Mouse (Mus musculus): ENCODE data around the gene Dnajc28. TPM values are rescaled to one million over a fixed set of nuclear protein-coding genes. Genes with fewer than 3 reads are reported as not detected.

Dnajc28 gene
- polyA plus RNA-seq (2015; fragmentation: Nextera tagmentation; extraction: Ambion mirVana), result 5.8 and 6.5 TPM in 2 replicates

DNA sequence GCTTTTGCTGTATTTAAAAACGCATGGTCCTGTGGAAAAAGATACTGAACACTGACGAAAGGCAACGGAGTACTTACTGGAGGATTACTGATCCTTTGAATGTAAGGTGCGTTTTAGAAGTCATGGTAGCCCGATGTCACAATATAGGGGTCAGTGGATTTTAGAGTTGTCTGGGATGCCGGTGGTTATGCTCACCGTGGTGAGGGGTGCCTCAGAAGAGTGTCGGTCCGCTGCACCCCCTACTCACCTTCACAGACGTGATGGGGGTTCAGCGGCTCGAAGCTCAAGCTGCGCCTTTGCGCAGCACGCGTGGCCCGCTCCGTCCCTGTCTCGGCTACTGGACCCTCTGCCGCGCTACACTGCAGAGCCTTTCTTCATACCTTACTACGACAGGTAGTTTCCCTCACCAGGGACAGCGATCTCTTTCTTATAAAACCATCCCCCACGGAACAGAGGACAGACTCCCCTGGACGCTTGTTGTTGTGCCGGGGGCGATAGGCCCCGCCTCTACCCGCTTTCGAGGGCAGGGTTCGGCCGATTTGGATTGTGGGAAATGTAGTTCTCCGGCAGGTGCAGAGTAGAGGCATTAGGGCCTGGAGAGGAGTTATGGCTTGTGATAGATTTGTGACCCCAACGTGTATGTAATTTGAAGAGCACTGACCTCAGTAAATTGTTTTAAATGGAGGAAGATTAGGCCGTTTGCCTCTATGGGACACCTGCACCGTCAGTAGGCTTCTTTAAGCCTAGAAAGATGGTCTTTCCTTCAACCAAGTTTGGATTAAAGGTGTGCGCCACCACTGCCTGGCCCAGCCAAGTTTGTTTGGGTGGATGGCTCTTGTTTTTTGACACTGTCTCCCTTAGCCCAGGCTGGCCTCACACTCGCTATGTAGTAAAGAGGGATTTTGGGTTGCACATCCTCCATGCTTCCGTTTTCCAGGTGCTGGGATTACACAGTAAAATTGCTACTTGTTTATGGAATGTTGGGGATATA is at the start of gene Dnajc28:
Gene Dnajc28 (minus strand): TSS at position 516 of the 991 bp plus-strand sequence.
- Histone ChIP-seq H3K27ac (ENCODE audit: low read depth, low read length) (no peak within 1 kb of the TSS), H3K4me2 (ENCODE audit: low read length) (peak within 1 kb of the TSS; percentile 86), H3K4me3 (ENCODE audit: low read length) (peak within 1 kb of the TSS; percentile 57), H3K9ac (ENCODE audit: low read depth, low read length) (peak within 1 kb of the TSS; percentile 73), H3K4me1 (ENCODE audit: control insufficient read depth, insufficient read depth, low read depth, low read length) (peaks cover 6% of the 10 kb centered on the region), H3K27me3 (replicated peaks; ENCODE audit: control insufficient read depth, insufficient read depth, low read length) (no peaks in the 10 kb centered on the region), H3K9me3 (ENCODE audit: control insufficient read depth, low read length) (no peaks in the 10 kb centered on the region), H3K36me3 (ENCODE audit: control insufficient read depth, insufficient read depth, low read length) (peaks cover 19% of the 10 kb centered on the region)
- ATAC-seq, result peak; percentile 95
- 10% methylated on average over 39 of the region's 39 CpGs for WGBS

DNA sequence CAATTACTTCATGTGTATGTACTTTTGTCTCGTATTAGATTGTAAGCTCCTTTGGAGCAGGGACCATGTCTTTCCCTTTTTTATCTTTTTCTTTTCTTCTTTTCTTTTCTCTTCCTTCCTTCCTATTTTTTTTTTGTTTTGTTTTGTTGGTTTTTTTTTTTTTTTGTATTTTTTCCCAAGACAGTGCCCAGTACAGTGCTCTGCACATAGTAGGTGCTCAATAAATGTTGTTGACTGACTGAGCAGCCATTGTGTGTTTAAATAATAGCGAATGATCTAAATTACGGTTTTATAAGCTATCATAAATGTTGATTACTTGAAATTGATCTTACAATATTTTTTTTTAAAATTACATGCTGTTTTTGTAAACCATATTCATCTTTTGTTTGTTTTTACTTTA is 45.0 kb upstream of the Dnajc28 start:
- no peak overlapping the region for H3K4me3 ChIP-seq (ENCODE audit: low read length)
- 97% methylated on average over 3 of the region's 3 CpGs for WGBS

DNA sequence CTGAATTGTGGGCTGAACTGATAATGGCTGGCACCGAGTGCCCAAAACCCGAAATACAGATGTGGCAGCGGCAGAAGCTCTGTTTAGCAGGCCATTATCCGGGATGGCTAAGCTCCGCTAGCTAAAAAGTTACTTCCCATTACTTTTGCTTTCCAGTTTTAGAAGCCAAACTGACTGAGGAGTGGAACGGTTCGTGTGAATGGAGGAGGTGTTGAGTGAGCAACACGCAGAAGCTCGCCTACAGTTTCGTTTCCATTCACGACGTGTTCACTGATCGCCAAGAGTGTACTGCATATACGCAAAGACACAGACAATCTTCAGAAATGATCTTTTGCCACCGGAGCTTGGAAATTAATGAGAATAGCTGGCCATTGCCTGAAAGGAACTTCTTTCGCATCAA is 43.5 kb upstream of the Dnajc28 start:
- Histone ChIP-seq H3K9me3 (ENCODE audit: control insufficient read depth, low read length) (no peaks in the 10 kb centered on the region), H3K4me1 (ENCODE audit: control insufficient read depth, insufficient read depth, low read depth, low read length) (no peaks in the 10 kb centered on the region), H3K36me3 (ENCODE audit: control insufficient read depth, insufficient read depth, low read length) (peaks cover 69% of the 10 kb centered on the region), H3K9ac (ENCODE audit: low read depth, low read length) (no peak overlapping the region), H3K4me3 (ENCODE audit: low read length) (no peak overlapping the region), H3K27ac (ENCODE audit: low read depth, low read length) (no peak overlapping the region), H3K27me3 (replicated peaks; ENCODE audit: control insufficient read depth, insufficient read depth, low read length) (no peaks in the 10 kb centered on the region), H3K4me2 (ENCODE audit: low read length) (no peak overlapping the region)
- 96% methylated on average over 16 of the region's 16 CpGs for WGBS
- no peak for ATAC-seq

More for the DNA sequence above, 45.0 kb upstream of the Dnajc28 start:
- H3K9me3 ChIP-seq (ENCODE audit: control insufficient read depth, low read length), result no peaks in the 10 kb centered on the region
- ATAC-seq, result no peak
- no peak overlapping the region for H3K4me2 ChIP-seq (ENCODE audit: low read length)
- no peak overlapping the region for H3K9ac ChIP-seq (ENCODE audit: low read depth, low read length)
- H3K27me3 ChIP-seq (replicated peaks; ENCODE audit: control insufficient read depth, insufficient read depth, low read length), result no peaks in the 10 kb centered on the region
- H3K4me1 ChIP-seq (ENCODE audit: control insufficient read depth, insufficient read depth, low read depth, low read length), result no peaks in the 10 kb centered on the region
- no peak overlapping the region for H3K27ac ChIP-seq (ENCODE audit: low read depth, low read length)
- peaks cover 58% of the 10 kb centered on the region for H3K36me3 ChIP-seq (ENCODE audit: control insufficient read depth, insufficient read depth, low read length)

DNA sequence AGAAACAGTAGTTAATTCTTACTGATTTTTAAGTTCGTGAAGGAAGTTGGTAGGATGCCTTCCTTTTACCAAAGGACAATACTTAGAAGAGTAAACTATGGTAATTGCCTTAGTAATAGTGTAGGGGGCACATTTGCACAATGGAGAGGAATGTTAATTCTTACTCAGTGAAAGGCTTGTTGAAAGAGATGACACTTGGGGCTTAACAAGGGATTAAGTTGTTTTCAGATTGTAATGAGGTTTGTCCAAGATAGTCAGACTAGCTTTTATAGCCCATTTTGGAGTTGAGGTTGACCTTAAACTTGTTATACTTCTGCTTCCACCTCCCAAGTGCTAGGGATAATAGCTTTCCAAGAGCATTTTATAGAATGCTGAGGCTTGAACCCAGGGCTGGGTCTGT is 42.6 kb upstream of the Dnajc28 start:
- ATAC-seq, result no peak
- 56% methylated on average over 1 of the region's 1 CpGs for WGBS

DNA sequence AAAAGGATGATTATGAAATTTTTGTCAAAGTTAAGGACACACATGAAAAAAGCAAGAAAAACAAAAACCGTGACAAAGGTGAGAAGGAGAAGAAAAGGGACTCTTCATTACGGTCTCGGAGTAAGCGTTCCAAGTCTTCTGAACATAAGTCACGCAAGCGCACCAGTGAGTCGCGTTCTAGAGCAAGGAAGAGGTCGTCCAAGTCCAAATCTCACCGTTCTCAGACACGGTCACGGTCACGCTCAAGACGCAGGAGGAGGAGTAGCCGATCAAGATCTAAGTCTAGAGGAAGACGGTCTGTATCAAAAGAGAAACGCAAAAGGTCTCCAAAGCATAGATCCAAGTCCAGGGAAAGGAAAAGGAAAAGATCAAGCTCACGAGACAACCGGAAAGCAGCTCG is 41.0 kb upstream of the Dnajc28 start:
- Histone ChIP-seq H3K9ac (ENCODE audit: low read depth, low read length) (no peak overlapping the region), H3K27ac (ENCODE audit: low read depth, low read length) (no peak overlapping the region), H3K27me3 (replicated peaks; ENCODE audit: control insufficient read depth, insufficient read depth, low read length) (no peaks in the 10 kb centered on the region), H3K4me3 (ENCODE audit: low read length) (no peak overlapping the region), H3K36me3 (ENCODE audit: control insufficient read depth, insufficient read depth, low read length) (peaks cover 75% of the 10 kb centered on the region), H3K4me1 (ENCODE audit: control insufficient read depth, insufficient read depth, low read depth, low read length) (no peaks in the 10 kb centered on the region), H3K4me2 (ENCODE audit: low read length) (no peak overlapping the region), H3K9me3 (ENCODE audit: control insufficient read depth, low read length) (no peaks in the 10 kb centered on the region)
- 98% methylated on average over 20 of the region's 20 CpGs for WGBS
- ATAC-seq, result no peak

More for the DNA sequence above, 42.6 kb upstream of the Dnajc28 start:
- peaks cover 72% of the 10 kb centered on the region for H3K36me3 ChIP-seq (ENCODE audit: control insufficient read depth, insufficient read depth, low read length)
- H3K27ac ChIP-seq (ENCODE audit: low read depth, low read length), result no peak overlapping the region
- no peak overlapping the region for H3K9ac ChIP-seq (ENCODE audit: low read depth, low read length)
- H3K4me1 ChIP-seq (ENCODE audit: control insufficient read depth, insufficient read depth, low read depth, low read length), result no peaks in the 10 kb centered on the region
- H3K27me3 ChIP-seq (replicated peaks; ENCODE audit: control insufficient read depth, insufficient read depth, low read length), result no peaks in the 10 kb centered on the region
- H3K9me3 ChIP-seq (ENCODE audit: control insufficient read depth, low read length), result no peaks in the 10 kb centered on the region
- H3K4me2 ChIP-seq (ENCODE audit: low read length), result no peak overlapping the region
- H3K4me3 ChIP-seq (ENCODE audit: low read length), result no peak overlapping the region

DNA sequence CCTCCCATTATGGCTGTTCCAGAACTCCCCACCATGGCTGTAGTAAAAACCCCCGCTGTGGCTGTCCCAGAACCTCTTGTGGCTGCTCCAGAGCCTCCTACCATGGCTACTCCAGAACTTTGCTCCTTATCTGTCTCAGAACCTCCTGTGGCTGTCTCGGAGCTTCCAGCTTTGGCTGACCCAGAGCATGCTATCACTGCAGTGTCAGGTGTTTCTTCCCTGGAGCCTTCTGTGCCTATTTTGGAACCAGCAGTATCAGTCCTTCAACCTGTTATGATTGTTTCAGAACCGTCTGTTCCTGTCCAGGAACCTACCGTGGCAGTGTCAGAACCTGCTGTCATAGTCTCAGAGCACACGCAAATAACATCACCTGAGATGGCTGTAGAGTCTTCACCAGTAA is 39.6 kb upstream of the Dnajc28 start:
- Histone ChIP-seq H3K4me2 (ENCODE audit: low read length) (no peak overlapping the region), H3K9ac (ENCODE audit: low read depth, low read length) (no peak overlapping the region), H3K36me3 (ENCODE audit: control insufficient read depth, insufficient read depth, low read length) (peaks cover 70% of the 10 kb centered on the region), H3K27me3 (replicated peaks; ENCODE audit: control insufficient read depth, insufficient read depth, low read length) (no peaks in the 10 kb centered on the region), H3K27ac (ENCODE audit: low read depth, low read length) (no peak overlapping the region), H3K9me3 (ENCODE audit: control insufficient read depth, low read length) (no peaks in the 10 kb centered on the region), H3K4me1 (ENCODE audit: control insufficient read depth, insufficient read depth, low read depth, low read length) (no peaks in the 10 kb centered on the region), H3K4me3 (ENCODE audit: low read length) (no peak overlapping the region)
- 95% methylated on average over 5 of the region's 5 CpGs for WGBS
- no peak for ATAC-seq

DNA sequence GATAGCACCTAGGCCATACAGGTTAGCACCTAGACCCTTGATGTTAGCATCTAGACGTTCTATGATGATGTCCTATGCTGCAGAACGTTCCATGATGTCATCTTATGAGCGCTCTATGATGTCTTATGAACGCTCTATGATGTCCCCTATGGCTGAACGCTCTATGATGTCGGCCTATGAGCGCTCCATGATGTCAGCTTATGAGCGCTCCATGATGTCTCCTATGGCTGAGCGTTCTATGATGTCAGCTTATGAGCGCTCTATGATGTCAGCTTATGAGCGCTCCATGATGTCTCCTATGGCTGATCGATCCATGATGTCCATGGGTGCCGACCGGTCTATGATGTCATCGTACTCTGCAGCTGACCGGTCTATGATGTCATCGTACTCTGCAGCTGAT is 38.5 kb upstream of the Dnajc28 start:
- H3K36me3 ChIP-seq (ENCODE audit: control insufficient read depth, insufficient read depth, low read length), result peaks cover 65% of the 10 kb centered on the region
- H3K4me2 ChIP-seq (ENCODE audit: low read length), result no peak overlapping the region
- H3K4me1 ChIP-seq (ENCODE audit: control insufficient read depth, insufficient read depth, low read depth, low read length), result no peaks in the 10 kb centered on the region
- no peak overlapping the region for H3K9ac ChIP-seq (ENCODE audit: low read depth, low read length)
- no peak overlapping the region for H3K4me3 ChIP-seq (ENCODE audit: low read length)
- H3K27ac ChIP-seq (ENCODE audit: low read depth, low read length), result no peak overlapping the region
- H3K27me3 ChIP-seq (replicated peaks; ENCODE audit: control insufficient read depth, insufficient read depth, low read length), result no peaks in the 10 kb centered on the region
- 0 out of 2 replicates have a peak, but pooled peaks have one; percentile 45 for ATAC-seq
- 97% methylated on average over 17 of the region's 17 CpGs for WGBS
- H3K9me3 ChIP-seq (ENCODE audit: control insufficient read depth, low read length), result no peaks in the 10 kb centered on the region

DNA sequence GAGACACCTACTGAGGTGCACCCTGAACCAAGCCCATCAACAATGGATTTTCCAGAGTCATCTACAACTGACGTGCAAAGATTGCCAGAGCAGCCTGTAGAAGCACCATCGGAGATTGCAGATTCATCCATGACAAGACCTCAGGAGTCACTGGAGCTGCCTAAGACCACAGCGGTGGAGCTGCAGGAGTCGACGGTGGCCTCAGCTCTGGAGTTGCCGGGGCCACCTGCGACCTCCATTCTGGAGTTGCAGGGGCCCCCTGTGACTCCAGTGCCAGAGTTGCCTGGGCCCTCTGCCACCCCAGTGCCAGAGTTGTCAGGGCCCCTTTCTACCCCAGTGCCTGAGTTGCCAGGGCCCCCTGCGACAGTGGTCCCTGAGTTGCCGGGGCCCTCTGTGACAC is 36.5 kb upstream of the Dnajc28 start:
- Histone ChIP-seq H3K9ac (ENCODE audit: low read depth, low read length) (no peak overlapping the region), H3K4me3 (ENCODE audit: low read length) (no peak overlapping the region), H3K4me2 (ENCODE audit: low read length) (no peak overlapping the region), H3K36me3 (ENCODE audit: control insufficient read depth, insufficient read depth, low read length) (peaks cover 61% of the 10 kb centered on the region), H3K4me1 (ENCODE audit: control insufficient read depth, insufficient read depth, low read depth, low read length) (peaks cover under 1% of the 10 kb centered on the region; the same call in 1 of the 2 replicates), H3K27ac (ENCODE audit: low read depth, low read length) (no peak overlapping the region), H3K27me3 (replicated peaks; ENCODE audit: control insufficient read depth, insufficient read depth, low read length) (no peaks in the 10 kb centered on the region), H3K9me3 (ENCODE audit: control insufficient read depth, low read length) (no peaks in the 10 kb centered on the region)
- WGBS, result 93% methylated on average over 7 of the region's 9 CpGs
- no peak for ATAC-seq

DNA sequence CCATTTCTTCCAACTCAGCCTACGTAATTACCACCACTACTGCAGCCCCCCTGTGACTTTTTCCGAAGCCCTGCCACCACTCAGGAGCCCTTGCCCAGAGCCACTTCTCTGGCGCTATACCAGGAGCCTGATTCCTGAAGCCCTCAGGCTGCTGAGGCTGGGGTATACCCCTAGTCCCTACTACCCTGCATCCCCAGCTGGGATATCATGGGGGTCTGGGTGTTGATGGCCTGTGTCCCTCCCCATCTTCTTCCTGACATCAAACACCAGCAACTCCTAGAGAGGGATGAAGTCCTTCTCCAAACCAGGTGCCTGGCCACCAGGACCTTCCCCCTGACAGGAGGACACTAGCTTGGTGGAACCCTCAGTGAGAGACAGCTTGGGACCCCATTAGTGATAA is 33.4 kb upstream of the Dnajc28 start:
- H3K4me1 ChIP-seq (ENCODE audit: control insufficient read depth, insufficient read depth, low read depth, low read length), result peaks cover 10% of the 10 kb centered on the region
- no peaks in the 10 kb centered on the region for H3K27me3 ChIP-seq (replicated peaks; ENCODE audit: control insufficient read depth, insufficient read depth, low read length)
- 84% methylated on average over 3 of the region's 3 CpGs for WGBS
- H3K9me3 ChIP-seq (ENCODE audit: control insufficient read depth, low read length), result no peaks in the 10 kb centered on the region
- no peak overlapping the region for H3K27ac ChIP-seq (ENCODE audit: low read depth, low read length)
- no peak overlapping the region for H3K4me2 ChIP-seq (ENCODE audit: low read length)
- no peak for ATAC-seq
- H3K36me3 ChIP-seq (ENCODE audit: control insufficient read depth, insufficient read depth, low read length), result peaks cover 30% of the 10 kb centered on the region
- H3K9ac ChIP-seq (ENCODE audit: low read depth, low read length), result no peak overlapping the region
- no peak overlapping the region for H3K4me3 ChIP-seq (ENCODE audit: low read length)
